Mouse (Mus musculus) kidney, adult 18-20 months (tissue): ENCODE measurements at regions not wholly inside any gene's neighbourhood (a gene's known extent, or its start where the extent isn't known, plus 50 kb on each side); places are given as distances from the start of the nearest gene placed in this dataset.

Source experiments
- DNase-seq: peaks from one replicate; pipeline ENCODE4 v3.0.0; 2021

- DNase-seq, result no peak
These were observed 651.7 kb upstream of the Lmcd1 start for GRCm38 (mm10) chr6:111621684-111622480.

DNA sequence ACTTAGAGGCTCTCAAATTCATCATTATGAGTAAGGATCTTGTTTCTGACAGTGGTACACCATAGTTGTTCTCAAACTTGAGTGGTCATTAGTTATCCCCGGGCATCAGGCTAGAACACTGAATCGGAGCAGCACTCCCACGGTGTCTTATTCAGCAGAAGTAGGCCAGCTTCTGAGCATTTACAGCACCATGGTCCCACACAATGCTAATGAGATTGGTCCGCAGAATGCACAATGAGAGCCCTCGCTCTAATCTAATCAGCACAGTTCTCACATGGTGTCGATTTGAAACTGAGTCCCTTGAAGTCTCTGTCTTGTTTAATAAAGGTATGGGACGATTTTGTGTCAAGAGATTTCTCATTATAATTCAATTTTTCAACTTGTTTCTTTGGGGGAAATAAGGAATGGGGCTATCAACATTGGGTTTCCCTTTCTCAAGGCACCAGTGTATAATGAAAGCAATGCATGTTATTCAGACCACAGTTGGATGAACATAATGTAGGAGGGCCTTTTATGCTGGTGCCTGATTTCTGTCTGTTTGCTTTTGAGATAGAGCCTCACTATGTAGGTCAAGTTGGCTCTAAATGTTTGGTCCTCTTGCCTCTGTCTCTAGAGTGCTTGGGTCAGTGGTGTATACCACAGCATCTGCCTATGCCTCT lies 650.9 kb upstream of the Lmcd1 start:
- no peak for DNase-seq

DNA sequence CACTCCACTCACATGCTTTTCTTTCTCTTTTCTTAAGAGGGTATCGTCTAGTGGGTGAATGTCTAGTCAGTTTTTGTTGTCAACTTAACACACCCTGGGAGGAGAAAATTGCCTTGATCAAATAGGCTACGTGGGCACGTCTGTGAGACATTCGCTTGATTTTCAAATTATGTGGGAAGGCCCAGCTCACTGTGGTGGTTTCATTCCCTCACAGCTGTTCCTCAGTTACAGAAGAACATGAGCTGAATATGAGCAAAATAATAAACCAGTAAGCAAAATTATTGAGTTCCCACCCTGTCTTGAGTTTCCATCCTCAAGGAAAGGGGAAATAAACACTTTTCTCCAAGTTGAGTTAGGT lies 650.4 kb upstream of the Lmcd1 start:
- DNase-seq, result no peak

GRCm38 (mm10) chr6:111625501-111625900 lies 648.1 kb upstream of the Lmcd1 start:
- DNase-seq, result no peak

DNA sequence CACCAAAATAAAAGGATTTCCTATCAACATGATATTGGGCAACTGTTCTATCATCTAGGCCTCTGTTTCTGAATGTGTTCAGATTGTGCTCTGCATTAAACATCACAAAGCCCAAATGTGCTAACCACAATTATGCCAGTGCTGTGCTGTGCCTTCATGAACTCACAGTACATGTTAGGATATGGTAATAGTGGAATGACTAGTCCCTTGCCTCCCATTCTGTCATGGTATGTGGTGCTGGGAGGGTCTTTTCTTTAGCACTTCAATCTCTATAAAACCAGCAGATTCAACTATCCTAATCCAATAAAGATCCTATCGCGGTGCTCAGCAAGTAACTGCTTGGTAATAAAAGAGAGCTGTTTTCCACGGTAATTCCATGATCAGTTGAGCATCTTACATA lies 620.8 kb upstream of the Lmcd1 start:
- no peak for DNase-seq

- DNase-seq, result no peak
These were observed 613.6 kb upstream of the Lmcd1 start for GRCm38 (mm10) chr6:111659957-111660356.

GRCm38 (mm10) chr6:111664603-111665002 lies 609.0 kb upstream of the Lmcd1 start:
- DNase-seq, result no peak

DNA sequence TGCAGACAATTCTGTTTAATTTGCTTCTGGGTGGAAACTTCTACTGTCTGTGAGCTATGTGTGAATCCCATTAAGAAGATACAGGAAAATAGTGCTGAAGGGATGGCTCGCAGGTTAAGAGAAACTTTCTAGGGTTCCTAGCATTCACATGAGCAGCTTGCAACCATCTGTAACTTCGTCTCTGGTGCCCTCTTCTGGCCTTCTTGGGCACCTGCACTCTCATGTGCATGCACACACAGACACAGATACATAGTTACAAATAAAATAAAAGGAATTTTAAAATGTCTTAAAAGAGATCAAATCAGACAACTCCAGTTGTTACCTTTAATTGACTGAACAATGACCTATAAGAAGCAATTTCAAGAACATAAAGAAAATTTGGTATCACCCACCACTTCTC lies 588.6 kb upstream of the Lmcd1 start:
- no peak for DNase-seq

- no peak for DNase-seq
These were observed 570.7 kb upstream of the Lmcd1 start for GRCm38 (mm10) chr6:111702864-111703263.

DNA sequence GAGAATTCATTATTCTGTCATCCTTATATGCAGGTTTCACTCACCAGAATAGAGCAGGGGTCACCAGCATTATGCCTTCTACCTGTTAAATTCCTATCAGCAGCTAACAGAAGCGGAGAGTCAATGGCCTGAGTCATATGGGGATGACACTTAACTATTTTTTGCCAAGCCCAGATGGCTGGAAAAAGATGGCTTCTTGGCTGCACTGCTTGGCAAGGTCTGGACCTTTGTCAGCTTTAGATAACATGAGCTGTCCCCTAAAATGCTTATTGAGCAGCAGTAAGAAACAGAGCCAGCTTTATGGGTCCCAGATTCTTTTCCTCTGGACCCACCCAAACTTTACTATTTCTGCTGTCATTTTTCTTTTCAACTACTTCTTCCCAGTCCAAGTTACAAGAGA lies 565.3 kb upstream of the Lmcd1 start:
- DNase-seq, result no peak

GRCm38 (mm10) chr6:111725969-111726368 lies 547.6 kb upstream of the Lmcd1 start:
- DNase-seq, result no peak

DNA sequence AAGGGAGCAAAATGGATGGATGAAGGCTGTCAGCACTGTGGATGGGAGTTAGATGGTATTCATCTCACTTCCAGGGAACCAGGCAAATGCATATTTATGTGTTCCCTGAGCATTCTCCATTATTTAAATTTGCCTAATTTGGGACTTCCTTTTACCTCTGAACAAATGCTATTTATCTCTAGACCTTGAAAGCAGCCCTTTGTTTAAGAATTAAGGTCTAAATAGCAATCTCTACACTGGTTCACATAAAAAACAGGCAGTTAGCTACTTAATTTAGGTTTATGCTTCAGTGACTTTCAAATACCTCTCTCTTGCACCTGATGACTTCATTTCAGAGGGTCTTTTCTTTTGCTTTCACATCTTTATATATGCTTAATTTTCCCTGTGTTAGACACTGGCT lies 543.2 kb upstream of the Lmcd1 start:
- no peak for DNase-seq

DNA sequence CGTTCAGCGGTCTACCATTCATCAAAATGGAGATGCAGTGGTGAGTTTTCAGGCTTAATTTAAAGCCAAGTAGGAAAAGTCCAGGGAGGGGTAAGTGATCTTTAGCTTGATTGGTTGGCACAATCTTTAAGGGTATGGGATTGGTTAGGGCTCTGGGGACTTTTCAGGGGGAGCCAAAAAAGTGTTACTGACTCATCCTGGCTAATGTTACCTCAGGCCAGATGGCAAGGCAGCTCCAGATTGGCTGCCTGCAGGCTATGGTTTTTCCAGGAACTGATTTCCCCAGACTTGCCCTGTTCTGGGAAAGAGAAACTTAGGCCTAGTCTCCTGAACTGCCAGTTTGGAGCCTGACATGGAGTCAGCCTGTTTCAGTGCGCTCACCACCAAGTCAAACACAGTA lies 539.6 kb upstream of the Lmcd1 start:
- DNase-seq, result no peak

- no peak for DNase-seq
These were observed 534.6 kb upstream of the Lmcd1 start for GRCm38 (mm10) chr6:111738983-111739382.

GRCm38 (mm10) chr6:111781710-111782481 lies 491.7 kb upstream of the Lmcd1 start:
- no peak for DNase-seq

- DNase-seq, result no peak
These were observed 464.9 kb upstream of the Lmcd1 start for GRCm38 (mm10) chr6:111808611-111809010.

DNA sequence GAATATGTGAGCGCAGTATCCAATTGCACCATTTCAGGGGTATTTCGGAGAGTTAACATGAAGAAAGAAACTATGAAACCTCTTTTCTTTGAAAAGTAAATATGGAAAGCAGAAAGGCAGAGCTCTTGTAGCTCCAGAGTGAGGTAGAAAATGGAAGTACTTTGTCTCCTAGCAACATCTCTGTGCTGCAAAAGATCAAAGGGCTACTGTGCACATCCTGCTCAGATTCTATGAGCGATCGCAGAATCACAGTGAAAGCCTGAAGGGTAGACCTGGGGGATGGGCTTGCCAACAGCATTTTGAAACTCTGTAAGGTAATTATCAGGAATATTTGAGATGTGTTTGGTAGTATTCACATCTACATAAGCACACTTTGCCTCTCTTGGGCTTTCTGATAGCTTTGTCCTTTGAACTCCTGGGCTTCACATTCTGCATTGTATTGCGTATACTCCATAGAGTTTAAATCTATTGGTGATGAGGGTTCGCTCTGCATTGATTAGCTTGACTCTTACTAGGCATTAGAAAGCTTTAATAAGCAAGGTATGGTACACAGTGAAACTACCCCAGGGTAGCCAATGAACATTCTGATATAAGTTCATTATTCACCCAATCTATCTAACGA lies 459.5 kb upstream of the Lmcd1 start:
- DNase-seq, result no peak

DNA sequence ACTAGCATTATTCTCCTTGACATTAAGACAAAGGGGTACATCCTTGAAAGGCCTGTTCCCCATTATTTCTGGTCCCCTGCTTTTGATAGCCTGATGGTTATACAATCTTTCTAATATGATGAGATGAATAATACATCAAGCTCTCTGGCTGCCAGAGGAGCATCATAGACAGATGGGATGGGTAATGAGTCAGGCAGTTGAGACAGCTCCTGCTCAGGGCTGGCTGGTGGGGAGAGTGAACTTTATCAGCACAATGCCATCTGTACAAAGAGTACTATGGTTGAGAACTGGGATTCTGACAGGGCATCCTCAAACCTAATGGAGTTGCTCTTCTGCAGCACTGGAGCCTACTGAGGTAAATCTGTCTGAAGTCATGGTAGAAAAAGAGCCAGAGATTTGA lies 458.4 kb upstream of the Lmcd1 start:
- DNase-seq, result no peak

DNA sequence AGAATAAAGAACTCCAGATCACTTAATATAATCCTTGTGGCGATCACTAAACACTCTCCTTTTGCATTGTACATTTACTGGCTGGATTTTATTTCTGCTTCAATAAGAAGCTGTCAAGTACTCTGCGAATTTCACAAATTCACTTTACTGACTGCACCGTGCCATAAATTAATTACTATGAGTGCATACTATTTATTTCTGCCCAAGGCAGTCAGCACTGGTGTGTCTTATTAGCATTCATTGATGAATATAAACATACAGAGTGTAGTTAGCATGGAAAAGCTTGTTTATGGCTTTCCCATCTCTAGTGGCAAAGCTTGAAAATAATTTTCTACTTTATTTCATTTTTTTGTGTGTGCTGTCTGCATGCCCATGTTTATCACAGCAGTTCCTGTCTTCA lies 453.3 kb upstream of the Lmcd1 start:
- DNase-seq, result no peak

GRCm38 (mm10) chr6:111844321-111844835 lies 429.2 kb upstream of the Lmcd1 start:
- no peak for DNase-seq

DNA sequence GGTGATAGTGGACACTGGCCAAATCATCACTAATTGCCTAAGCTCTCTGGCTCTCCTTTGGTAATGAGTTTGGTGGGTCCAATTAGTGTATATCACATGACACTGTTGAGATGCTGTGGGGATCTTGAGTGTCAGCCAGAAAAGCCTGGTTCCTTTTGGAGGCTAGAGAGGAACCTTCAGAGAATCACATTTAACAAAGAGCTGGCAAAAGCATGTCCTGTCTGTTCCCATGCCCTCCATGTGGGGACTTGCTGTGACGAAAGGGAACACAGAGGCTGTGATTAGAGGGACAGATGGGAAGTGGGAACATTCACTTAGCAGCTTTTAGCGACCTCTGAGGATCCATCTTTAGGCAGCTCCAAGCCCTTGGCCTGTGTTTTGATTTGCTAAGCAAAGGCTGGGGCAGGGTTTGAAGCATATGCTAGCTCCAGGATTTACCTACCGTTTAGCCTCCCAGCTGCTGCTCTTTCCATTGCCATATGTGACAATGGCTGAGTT lies 407.4 kb upstream of the Lmcd1 start:
- no peak for DNase-seq

DNA sequence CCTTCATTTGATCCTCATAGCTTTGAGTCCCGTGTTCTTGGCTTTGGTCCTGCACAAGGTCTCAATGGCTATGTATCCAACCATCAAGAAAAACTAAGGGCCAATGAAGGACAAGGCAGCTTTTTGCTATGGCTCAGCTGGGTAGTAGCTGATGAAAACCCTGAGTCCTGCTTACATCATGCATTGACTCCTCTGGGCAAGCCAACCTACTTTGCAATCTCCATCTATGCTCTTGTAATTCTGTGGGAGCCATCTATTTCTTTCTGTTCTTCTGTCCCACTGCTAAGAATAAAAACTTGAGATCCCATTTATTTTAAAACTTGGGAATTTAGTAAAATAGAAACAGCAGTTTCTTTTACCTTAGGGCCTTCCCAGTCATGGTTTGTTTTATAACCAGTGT lies 391.0 kb upstream of the Lmcd1 start:
- no peak for DNase-seq

DNA sequence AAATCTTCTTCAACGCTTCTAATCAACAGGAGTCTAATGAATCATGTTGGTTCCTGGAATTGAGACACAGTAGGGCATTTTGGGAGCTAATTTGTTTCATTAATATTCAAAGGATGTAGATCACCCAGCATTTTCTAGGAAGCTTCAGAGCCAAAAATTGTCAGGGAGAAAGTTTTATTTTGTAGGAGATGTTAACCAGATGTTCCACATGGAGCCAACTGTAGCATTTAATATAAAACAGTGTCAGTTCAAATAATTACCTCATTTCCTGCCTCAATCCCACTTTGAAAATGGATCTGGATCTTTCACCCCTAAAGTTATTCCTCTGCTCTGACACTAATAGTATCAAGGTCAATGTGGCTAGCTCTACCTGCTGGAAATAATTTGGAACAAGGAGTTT lies 389.6 kb upstream of the Lmcd1 start:
- DNase-seq, result no peak
